Mouse (Mus musculus): ENCODE results near the gene Carm1. TPM values are rescaled to one million over a fixed set of nuclear protein-coding genes. Genes with fewer than 3 reads are reported as not detected.

The Carm1 gene
- polyA plus RNA-seq, 1 experiment, result 48.1 TPM

GRCm38 (mm10) chr9:21558366-21558765 lies 11.7 kb downstream of the Carm1 start:
- Histone ChIP-seq H3K27me3 (ENCODE audit: control insufficient read depth, insufficient read depth, insufficient read length) (no peaks in the 10 kb centered on the region), H3K79me2 (ENCODE audit: control insufficient read depth, insufficient read depth) (peaks cover 90% of the 10 kb centered on the region), H3K4me3 (no peak overlapping the region), H3K36me3 (ENCODE audit: control insufficient read depth, insufficient read depth) (no peaks in the 10 kb centered on the region), H3K4me2 (ENCODE audit: low read depth) (no peak overlapping the region), H3ac (ENCODE audit: control insufficient read depth, insufficient read length) (no peak overlapping the region)
- TF ChIP-seq CEBPB (IDR thresholded peaks at IDR 0.05; ENCODE audit: insufficient read depth, poor library complexity, severe bottlenecking), result no peak
- no peak for TF ChIP-seq SRF (IDR thresholded peaks at IDR 0.05; ENCODE audit: control insufficient read depth, insufficient read length, low read depth)
- TF ChIP-seq POLR2A (IDR thresholded peaks at IDR 0.05; ENCODE audit: insufficient read length, low read depth), result no peak
- no peak for TF ChIP-seq E2F4 (IDR thresholded peaks at IDR 0.05; ENCODE audit: insufficient read depth)
- TF ChIP-seq REST (IDR thresholded peaks at IDR 0.05; ENCODE audit: insufficient read depth, insufficient read length), result no peak
- TF ChIP-seq MYOG (IDR thresholded peaks at IDR 0.05; ENCODE audit: control insufficient read depth in 1 of 3, insufficient read depth in 1 of 3, insufficient read length in 2 of 3, low read depth in 2 of 3), result no peak
- TF ChIP-seq USF1 (IDR thresholded peaks at IDR 0.05; ENCODE audit: low read depth), result no peak
- TF ChIP-seq MAX (IDR thresholded peaks at IDR 0.05; ENCODE audit: low read depth), result no peak
- TF ChIP-seq POLR2AphosphoS2 (IDR thresholded peaks at IDR 0.05; ENCODE audit: insufficient read length, low read depth), result no peak
- TF ChIP-seq MYOD1 (IDR thresholded peaks at IDR 0.05; ENCODE audit: control insufficient read depth in 1 of 3, insufficient read length in 2 of 3, low read depth in 2 of 3), result no peak
- TF ChIP-seq TCF12 (IDR thresholded peaks at IDR 0.05; ENCODE audit: insufficient read depth, poor library complexity, severe bottlenecking), result no peak

- Histone ChIP-seq H3K36me3 (ENCODE audit: control insufficient read depth, insufficient read depth) (no peaks in the 10 kb centered on the region), H3K27me3 (ENCODE audit: control insufficient read depth, insufficient read depth, insufficient read length) (no peaks in the 10 kb centered on the region), H3K4me2 (ENCODE audit: low read depth) (no peak overlapping the region), H3K79me2 (ENCODE audit: control insufficient read depth, insufficient read depth) (peaks cover 87% of the 10 kb centered on the region), H3ac (ENCODE audit: control insufficient read depth, insufficient read length) (no peak overlapping the region), H3K4me3 (no peak overlapping the region)
- TF ChIP-seq POLR2A (IDR thresholded peaks at IDR 0.05; ENCODE audit: insufficient read length, low read depth) (no peak), MYOG (IDR thresholded peaks at IDR 0.05; ENCODE audit: control insufficient read depth in 1 of 3, insufficient read depth in 1 of 3, insufficient read length in 2 of 3, low read depth in 2 of 3) (no peak), CEBPB (IDR thresholded peaks at IDR 0.05; ENCODE audit: insufficient read depth, poor library complexity, severe bottlenecking) (no peak), MYOD1 (IDR thresholded peaks at IDR 0.05; ENCODE audit: control insufficient read depth in 1 of 3, insufficient read length in 2 of 3, low read depth in 2 of 3) (no peak), POLR2AphosphoS2 (IDR thresholded peaks at IDR 0.05; ENCODE audit: insufficient read length, low read depth) (no peak), TCF3 (IDR thresholded peaks at IDR 0.05; ENCODE audit: insufficient read length, low read depth) (no peak), USF1 (IDR thresholded peaks at IDR 0.05; ENCODE audit: low read depth) (no peak), TCF12 (IDR thresholded peaks at IDR 0.05; ENCODE audit: insufficient read depth, poor library complexity, severe bottlenecking) (no peak), SRF (IDR thresholded peaks at IDR 0.05; ENCODE audit: control insufficient read depth, insufficient read length, low read depth) (no peak), MAX (IDR thresholded peaks at IDR 0.05; ENCODE audit: low read depth) (no peak), REST (IDR thresholded peaks at IDR 0.05; ENCODE audit: insufficient read depth, insufficient read length) (no peak), E2F4 (IDR thresholded peaks at IDR 0.05; ENCODE audit: insufficient read depth) (no peak)
Observed at GRCm38 (mm10) chr9:21559151-21559550, 12.5 kb downstream of the Carm1 start.

- TF ChIP-seq TCF3 (IDR thresholded peaks at IDR 0.05; ENCODE audit: insufficient read length, low read depth) (no peak), USF1 (IDR thresholded peaks at IDR 0.05; ENCODE audit: low read depth) (no peak), MYOG (IDR thresholded peaks at IDR 0.05; ENCODE audit: control insufficient read depth in 1 of 3, insufficient read depth in 1 of 3, insufficient read length in 2 of 3, low read depth in 2 of 3) (no peak), POLR2A (IDR thresholded peaks at IDR 0.05; ENCODE audit: insufficient read length, low read depth) (no peak), POLR2AphosphoS2 (IDR thresholded peaks at IDR 0.05; ENCODE audit: insufficient read length, low read depth) (no peak), TCF12 (IDR thresholded peaks at IDR 0.05; ENCODE audit: insufficient read depth, poor library complexity, severe bottlenecking) (no peak)
- Histone ChIP-seq H3K27me3 (ENCODE audit: control insufficient read depth, insufficient read depth, insufficient read length) (no peaks in the 10 kb centered on the region), H3K4me3 (no peak overlapping the region), H3ac (ENCODE audit: control insufficient read depth, insufficient read length) (no peak overlapping the region), H3K4me2 (ENCODE audit: low read depth) (no peak overlapping the region), H3K79me2 (ENCODE audit: control insufficient read depth, insufficient read depth) (peaks cover 80% of the 10 kb centered on the region), H3K36me3 (ENCODE audit: control insufficient read depth, insufficient read depth) (no peaks in the 10 kb centered on the region)
Observed at GRCm38 (mm10) chr9:21564420-21564819, 17.7 kb downstream of the Carm1 start.

- no peak overlapping the region for H3ac ChIP-seq (ENCODE audit: control insufficient read depth, insufficient read length)
- no peak overlapping the region for H3K4me3 ChIP-seq
- no peak overlapping the region for H3K4me2 ChIP-seq (ENCODE audit: low read depth)
- no peaks in the 10 kb centered on the region for H3K27me3 ChIP-seq (ENCODE audit: control insufficient read depth, insufficient read depth, insufficient read length)
- TF ChIP-seq MYOD1 (IDR thresholded peaks at IDR 0.05; ENCODE audit: control insufficient read depth in 1 of 3, insufficient read length in 2 of 3, low read depth in 2 of 3) (peak in 1 of 3 experiments; percentile 37), MAX (IDR thresholded peaks at IDR 0.05; ENCODE audit: low read depth) (no peak), MYOG (IDR thresholded peaks at IDR 0.05; ENCODE audit: control insufficient read depth in 1 of 3, insufficient read depth in 1 of 3, insufficient read length in 2 of 3, low read depth in 2 of 3) (peak in 1 of 3 experiments; percentile 58)
- H3K36me3 ChIP-seq (ENCODE audit: control insufficient read depth, insufficient read depth), result no peaks in the 10 kb centered on the region
- H3K79me2 ChIP-seq (ENCODE audit: control insufficient read depth, insufficient read depth), result peaks cover 79% of the 10 kb centered on the region
Observed at GRCm38 (mm10) chr9:21565004-21565586, 18.4 kb downstream of the Carm1 start.

DNA sequence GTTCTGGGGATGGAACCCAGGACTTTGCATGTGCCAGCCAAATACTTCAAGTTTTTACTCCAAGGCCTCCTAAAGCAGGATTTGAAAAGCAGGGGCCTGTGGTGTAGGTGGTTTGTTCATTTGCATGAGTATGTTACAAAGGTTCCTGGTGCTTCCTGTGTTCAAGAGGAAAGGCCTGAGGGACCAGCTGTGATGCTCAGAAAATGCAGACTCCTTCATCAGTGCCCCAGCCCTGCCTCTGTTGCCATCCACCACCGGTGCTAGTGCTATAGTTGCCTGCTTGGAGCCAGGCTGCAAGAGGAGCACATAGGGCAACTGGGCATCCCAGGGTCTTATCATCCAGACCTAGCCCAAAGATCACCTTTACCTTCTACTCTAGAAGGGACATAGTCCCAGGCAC lies 19.8 kb downstream of the Carm1 start:
- Histone ChIP-seq H3K27me3 (ENCODE audit: control insufficient read depth, insufficient read depth, insufficient read length) (no peaks in the 10 kb centered on the region), H3ac (ENCODE audit: control insufficient read depth, insufficient read length) (no peak overlapping the region), H3K4me2 (ENCODE audit: low read depth) (no peak overlapping the region), H3K79me2 (ENCODE audit: control insufficient read depth, insufficient read depth) (peaks cover 64% of the 10 kb centered on the region), H3K36me3 (ENCODE audit: control insufficient read depth, insufficient read depth) (peaks cover 6% of the 10 kb centered on the region), H3K4me3 (no peak overlapping the region)
- TF ChIP-seq POLR2A (IDR thresholded peaks at IDR 0.05; ENCODE audit: insufficient read length, low read depth), result no peak
- no peak for TF ChIP-seq REST (IDR thresholded peaks at IDR 0.05; ENCODE audit: insufficient read depth, insufficient read length)
- TF ChIP-seq TCF3 (IDR thresholded peaks at IDR 0.05; ENCODE audit: insufficient read length, low read depth), result no peak
- TF ChIP-seq MYOG (IDR thresholded peaks at IDR 0.05; ENCODE audit: control insufficient read depth in 1 of 3, insufficient read depth in 1 of 3, insufficient read length in 2 of 3, low read depth in 2 of 3), result no peak
- TF ChIP-seq SRF (IDR thresholded peaks at IDR 0.05; ENCODE audit: control insufficient read depth, insufficient read length, low read depth), result no peak
- no peak for TF ChIP-seq USF1 (IDR thresholded peaks at IDR 0.05; ENCODE audit: low read depth)
- TF ChIP-seq MYOD1 (IDR thresholded peaks at IDR 0.05; ENCODE audit: control insufficient read depth in 1 of 3, insufficient read length in 2 of 3, low read depth in 2 of 3), result no peak
- TF ChIP-seq MAX (IDR thresholded peaks at IDR 0.05; ENCODE audit: low read depth), result no peak
- no peak for TF ChIP-seq CEBPB (IDR thresholded peaks at IDR 0.05; ENCODE audit: insufficient read depth, poor library complexity, severe bottlenecking)
- TF ChIP-seq POLR2AphosphoS2 (IDR thresholded peaks at IDR 0.05; ENCODE audit: insufficient read length, low read depth), result no peak
- TF ChIP-seq TCF12 (IDR thresholded peaks at IDR 0.05; ENCODE audit: insufficient read depth, poor library complexity, severe bottlenecking), result no peak
- TF ChIP-seq E2F4 (IDR thresholded peaks at IDR 0.05; ENCODE audit: insufficient read depth), result no peak
